Mouse (Mus musculus): ENCODE measurements around the gene Ly75.

DNA sequence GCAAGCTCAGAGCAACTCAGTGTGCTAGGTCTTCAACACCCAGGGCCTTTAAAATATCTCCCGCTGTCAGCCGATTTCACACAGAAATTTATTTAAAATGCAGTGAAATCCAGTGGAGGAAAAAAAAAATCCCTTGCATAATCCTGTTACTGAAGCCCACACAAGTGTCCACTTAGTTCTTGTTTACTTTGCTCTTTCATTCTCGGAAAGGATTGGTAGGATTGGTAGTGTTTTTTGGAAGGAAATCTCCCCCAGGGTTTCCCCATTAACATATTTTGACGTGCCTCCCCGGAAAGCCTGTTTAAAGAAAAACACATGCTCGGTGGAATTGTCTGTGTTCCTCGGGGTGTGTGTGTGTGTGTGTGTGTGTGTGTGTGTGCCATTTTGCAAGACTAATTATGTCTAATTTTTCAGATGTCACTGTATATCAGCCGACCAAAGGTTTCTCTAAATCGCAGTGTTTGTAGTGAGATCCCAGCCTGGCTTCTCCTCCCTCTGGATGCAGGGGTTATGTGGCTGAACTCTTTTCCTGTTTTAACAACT, 99.8 kb downstream of the Ly75 start:
- no peak for TF ChIP-seq CTCF (IDR thresholded peaks at IDR 0.05 in 2 of 3, conservative IDR thresholded peaks at IDR 0.05 in 1 of 3; ENCODE audit: control insufficient read depth in 1 of 3, insufficient read depth in 1 of 3, low read depth in 2 of 3, low read length in 3 of 3, poor library complexity in 1 of 3, severe bottlenecking in 1 of 3)
- no peak for TF ChIP-seq MXI1 (IDR thresholded peaks at IDR 0.05; ENCODE audit: low read depth, low read length)
- no peak for TF ChIP-seq MAX (IDR thresholded peaks at IDR 0.05; ENCODE audit: low read length)
- no peak for TF ChIP-seq ZKSCAN1 (IDR thresholded peaks at IDR 0.05; ENCODE audit: low read depth, low read length)
- no peak for TF ChIP-seq TCF12 (IDR thresholded peaks at IDR 0.05; ENCODE audit: low read depth, low read length)
- TF ChIP-seq HCFC1 (IDR thresholded peaks at IDR 0.05; ENCODE audit: low read depth, low read length): no peak
- TF ChIP-seq POLR2AphosphoS5 (IDR thresholded peaks at IDR 0.05; ENCODE audit: borderline replicate concordance, low read depth, low read length): no peak
- TF ChIP-seq JUND (IDR thresholded peaks at IDR 0.05; ENCODE audit: low read depth, low read length): no peak
- TF ChIP-seq POLR2AphosphoS2 (IDR thresholded peaks at IDR 0.05; ENCODE audit: low read length): no peak
- no peak for TF ChIP-seq TBP (IDR thresholded peaks at IDR 0.05; ENCODE audit: low read depth, low read length)
- no peak for TF ChIP-seq EP300 (IDR thresholded peaks at IDR 0.05; ENCODE audit: low read depth in 1 of 2, low read length in 2 of 2)
- TF ChIP-seq POLR2A (IDR thresholded peaks at IDR 0.05; ENCODE audit: control insufficient read depth in 1 of 2, insufficient read depth in 1 of 2, low read depth in 1 of 2, low read length in 2 of 2, poor library complexity in 1 of 2): no peak

Measured in MEL (cell line).